In genomic region chr7:127087278-127088010, GRCm38 (mm10) we compare ENCODE assay signal across 6 mouse cellular contexts. TPM values are rescaled to one million over a fixed set of nuclear protein-coding genes. Genes with fewer than 3 reads are reported as not detected.
"Had no signal": no experiment of that assay in that cellular context is flagged by ENCODE, and none has a peak within 500 bp of the region (broad histone marks: within the 10 kb centered on the region; RNA-seq: fewer than 3 reads in every experiment).

Gene Zg16, minus strand, starts transcription at chr7:127087328.

RNA-seq across cellular contexts. Expression of gene Zg16, which starts in this region (rescaled TPM):
- polyA plus RNA-seq: kidney, embryonic 16.5 days; limb, embryonic 11.5 days; limb, embryonic 15.5 days; midbrain, embryonic 11.5 days; midbrain, embryonic 15.5 days; neural tube, embryonic 12.5 days had no signal
